Mouse (Mus musculus): ENCODE data around the gene Nsmf. TPM values are rescaled to one million over a fixed set of nuclear protein-coding genes. Genes with fewer than 3 reads are reported as not detected.

The Nsmf gene
- polyA plus RNA-seq, 1 experiment from 2014 or later = 97.2 TPM

DNA sequence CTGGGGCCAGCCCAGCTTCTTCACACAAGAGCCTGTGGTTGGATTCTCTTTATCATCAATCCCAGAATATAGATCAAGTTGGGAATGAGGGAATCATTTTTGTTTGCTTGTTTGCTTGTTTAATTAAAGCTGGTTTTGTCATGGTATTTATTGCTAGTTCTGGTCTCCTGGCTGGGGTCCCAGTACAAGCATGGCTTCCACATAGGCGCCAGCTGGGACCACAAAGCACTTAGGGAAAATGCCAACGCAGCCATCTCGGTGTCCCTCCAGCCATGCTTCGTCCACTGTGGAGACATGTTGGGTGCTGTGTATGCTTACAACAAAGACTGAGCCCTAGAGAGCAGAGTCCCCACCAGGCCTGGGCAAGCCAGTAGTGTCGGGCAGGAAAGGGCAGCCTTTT, 31.4 kb downstream of the Nsmf start:
- H3K4me1 ChIP-seq = no peaks in the 10 kb centered on the region
- H3K27ac ChIP-seq (replicated peaks) = no peak overlapping the region
- no peaks in the 10 kb centered on the region for H3K9me3 ChIP-seq (replicated peaks)
- H3K4me2 ChIP-seq (replicated peaks) = no peak overlapping the region
- no peak overlapping the region for H3K9ac ChIP-seq
- WGBS = 93% methylated on average over 5 of the region's 5 CpGs
- H3K36me3 ChIP-seq = no peaks in the 10 kb centered on the region
- H3K27me3 ChIP-seq = no peaks in the 10 kb centered on the region
- no peak overlapping the region for H3K4me3 ChIP-seq (replicated peaks)
- no peak for ATAC-seq (ENCODE audit: insufficient number of reproducible peaks, low FRiP score, low TSS enrichment, low read depth)

DNA sequence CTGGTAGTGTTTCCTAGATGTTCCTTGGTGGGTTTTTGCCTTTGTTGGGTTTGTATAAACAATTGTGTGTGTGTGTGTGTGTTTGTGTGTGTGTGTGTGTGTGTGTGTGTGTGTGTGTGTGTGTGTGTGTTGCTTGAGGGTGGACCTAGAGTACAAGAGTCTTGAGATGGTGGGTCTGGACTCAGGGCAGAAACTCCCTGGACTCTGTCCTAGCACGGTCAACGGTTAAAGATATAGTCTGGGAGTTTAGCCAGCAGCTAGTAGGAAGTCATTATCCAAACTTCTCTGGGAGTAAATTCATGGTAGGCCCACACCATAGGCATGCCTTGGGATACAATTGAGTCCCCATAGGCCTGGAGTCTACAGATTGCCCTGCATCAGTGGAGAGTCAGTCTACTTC, 33.7 kb downstream of the Nsmf start:
- WGBS = 87% methylated on average over 2 of the region's 2 CpGs
- H3K36me3 ChIP-seq = no peaks in the 10 kb centered on the region
- H3K27ac ChIP-seq (replicated peaks) = no peak overlapping the region
- no peak overlapping the region for H3K4me3 ChIP-seq (replicated peaks)
- no peak for ATAC-seq (ENCODE audit: insufficient number of reproducible peaks, low FRiP score, low TSS enrichment, low read depth)
- H3K4me2 ChIP-seq (replicated peaks) = no peak overlapping the region
- H3K27me3 ChIP-seq = 0 out of 2 replicates have a peak, but pooled peaks cover under 1% of the 10 kb centered on the region
- no peaks in the 10 kb centered on the region for H3K4me1 ChIP-seq
- H3K9ac ChIP-seq = no peak overlapping the region
- no peaks in the 10 kb centered on the region for H3K9me3 ChIP-seq (replicated peaks)

DNA sequence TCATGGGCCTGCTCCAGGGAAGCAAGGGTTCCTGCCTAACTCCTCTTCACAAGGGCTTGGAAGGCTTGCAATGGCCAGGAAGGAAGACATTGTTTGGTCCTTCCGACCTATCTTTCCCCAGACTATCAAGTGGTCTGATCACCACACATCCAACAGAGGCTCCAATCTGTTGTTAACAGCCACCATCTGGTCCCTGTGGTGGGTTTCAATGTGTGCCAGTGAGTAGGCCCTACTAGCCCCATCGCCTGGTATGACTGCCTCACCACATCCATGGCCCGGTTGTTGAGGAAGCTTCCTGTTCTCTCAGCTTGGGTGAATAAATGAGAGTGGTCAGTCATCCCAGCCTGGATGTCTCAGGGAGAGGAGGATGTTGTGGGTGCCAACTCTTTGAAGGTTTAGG, 34.5 kb downstream of the Nsmf start:
- Histone ChIP-seq H3K36me3 (no peaks in the 10 kb centered on the region), H3K27ac (replicated peaks) (no peak overlapping the region), H3K9ac (no peak overlapping the region), H3K4me2 (replicated peaks) (no peak overlapping the region), H3K4me3 (replicated peaks) (no peak overlapping the region), H3K27me3 (peaks cover 4% of the 10 kb centered on the region; the same call in 1 of the 2 replicates), H3K9me3 (replicated peaks) (no peaks in the 10 kb centered on the region), H3K4me1 (no peaks in the 10 kb centered on the region)
- no peak for ATAC-seq (ENCODE audit: insufficient number of reproducible peaks, low FRiP score, low TSS enrichment, low read depth)
- WGBS = 88% methylated on average over 3 of the region's 3 CpGs

DNA sequence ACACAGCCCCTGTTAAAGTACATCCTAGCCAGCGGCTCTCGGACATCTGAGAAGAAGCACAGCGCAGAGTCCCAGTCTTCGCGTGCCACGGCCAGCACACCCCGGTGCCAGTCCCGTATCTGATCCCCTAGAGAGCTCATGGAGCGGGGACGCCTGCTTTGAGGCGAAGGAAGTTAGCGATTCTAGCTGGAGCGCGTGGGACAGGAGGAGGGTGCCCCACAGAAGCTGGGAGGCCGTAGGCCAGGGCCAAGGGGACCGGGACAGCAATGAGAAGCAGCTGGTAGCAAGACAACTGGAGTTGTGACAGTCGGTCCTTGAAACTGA, 40.6 kb downstream of the Nsmf start:
- H3K36me3 ChIP-seq = no peaks in the 10 kb centered on the region
- peaks cover 9% of the 10 kb centered on the region; the same call in 1 of the 2 replicates for H3K27me3 ChIP-seq
- H3K9ac ChIP-seq = no peak overlapping the region
- 35% methylated on average over 17 of the region's 17 CpGs for WGBS
- peak overlapping the region; percentile 9 for H3K4me3 ChIP-seq (replicated peaks)
- no peaks in the 10 kb centered on the region for H3K9me3 ChIP-seq (replicated peaks)
- no peak for ATAC-seq (ENCODE audit: insufficient number of reproducible peaks, low FRiP score, low TSS enrichment, low read depth)
- H3K27ac ChIP-seq (replicated peaks) = no peak overlapping the region
- H3K4me2 ChIP-seq (replicated peaks) = peak overlapping the region; percentile 27
- H3K4me1 ChIP-seq = 0 out of 2 replicates have a peak, but pooled peaks cover 6% of the 10 kb centered on the region

DNA sequence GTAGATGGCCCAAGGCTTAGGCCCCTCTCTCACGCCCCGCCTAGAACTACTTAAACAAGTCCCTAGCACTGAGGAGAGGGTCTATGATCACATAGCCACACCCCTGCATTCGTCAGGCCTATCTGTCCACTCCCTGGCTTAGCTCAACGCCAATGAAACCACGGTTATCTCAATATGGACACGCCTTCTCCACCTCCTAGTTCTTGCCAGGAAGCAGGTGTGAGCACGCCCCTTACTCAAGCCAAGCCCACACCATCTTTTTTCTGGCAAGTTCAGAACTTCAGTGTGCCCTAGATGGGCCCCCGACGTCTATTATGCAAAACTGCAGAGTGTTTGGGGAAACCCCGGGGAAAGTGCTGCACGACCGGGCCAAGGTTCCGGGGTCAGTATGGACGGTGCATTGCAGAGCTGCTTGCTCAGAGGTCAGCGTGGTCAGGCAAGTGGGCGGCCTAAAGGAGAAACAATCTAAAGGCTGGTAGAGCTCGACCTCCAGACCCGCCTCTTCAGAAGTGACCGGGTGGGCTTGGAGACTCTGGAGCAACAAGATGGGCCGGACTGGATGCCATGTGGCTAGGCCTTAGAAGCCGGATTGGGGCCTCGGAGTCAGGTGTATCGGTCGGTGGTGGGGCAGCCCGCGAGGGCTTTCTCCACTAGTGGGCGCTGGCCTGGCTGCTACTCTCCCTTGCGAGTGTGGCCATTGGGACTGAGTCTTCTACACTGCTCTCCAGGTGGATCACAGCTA, 41.1 kb downstream of the Nsmf start, which contains the start of gene Noxa1:
TSS of gene Noxa1 (minus strand) at position 41 of the 742 bp plus-strand sequence.
- Histone ChIP-seq H3K4me3 (replicated peaks) (peak within 1 kb of the TSS; percentile 9), H3K9ac (no peak within 1 kb of the TSS), H3K9me3 (replicated peaks) (no peaks in the 10 kb centered on the region), H3K27me3 (peaks cover 9% of the 10 kb centered on the region; the same call in 1 of the 2 replicates), H3K4me1 (0 out of 2 replicates have a peak, but pooled peaks cover 6% of the 10 kb centered on the region), H3K27ac (replicated peaks) (no peak within 1 kb of the TSS), H3K36me3 (no peaks in the 10 kb centered on the region), H3K4me2 (replicated peaks) (peak within 1 kb of the TSS; percentile 27)
- ATAC-seq (ENCODE audit: insufficient number of reproducible peaks, low FRiP score, low TSS enrichment, low read depth) = peak; percentile 62; the same call in 1 of the 2 replicates
- 41% methylated on average over 28 of the region's 28 CpGs for WGBS

GRCm38 (mm10) chr2:25098005-25098615, 44.0 kb downstream of the Nsmf start:
- 63% methylated on average over 3 of the region's 3 CpGs for WGBS
- Histone ChIP-seq H3K9me3 (replicated peaks) (no peaks in the 10 kb centered on the region), H3K4me1 (0 out of 2 replicates have a peak, but pooled peaks cover 6% of the 10 kb centered on the region), H3K9ac (no peak overlapping the region), H3K4me3 (replicated peaks) (no peak overlapping the region), H3K27ac (replicated peaks) (no peak overlapping the region), H3K4me2 (replicated peaks) (no peak overlapping the region), H3K36me3 (no peaks in the 10 kb centered on the region), H3K27me3 (peaks cover 5% of the 10 kb centered on the region; the same call in 1 of the 2 replicates)
- no peak for ATAC-seq (ENCODE audit: insufficient number of reproducible peaks, low FRiP score, low TSS enrichment, low read depth)

DNA sequence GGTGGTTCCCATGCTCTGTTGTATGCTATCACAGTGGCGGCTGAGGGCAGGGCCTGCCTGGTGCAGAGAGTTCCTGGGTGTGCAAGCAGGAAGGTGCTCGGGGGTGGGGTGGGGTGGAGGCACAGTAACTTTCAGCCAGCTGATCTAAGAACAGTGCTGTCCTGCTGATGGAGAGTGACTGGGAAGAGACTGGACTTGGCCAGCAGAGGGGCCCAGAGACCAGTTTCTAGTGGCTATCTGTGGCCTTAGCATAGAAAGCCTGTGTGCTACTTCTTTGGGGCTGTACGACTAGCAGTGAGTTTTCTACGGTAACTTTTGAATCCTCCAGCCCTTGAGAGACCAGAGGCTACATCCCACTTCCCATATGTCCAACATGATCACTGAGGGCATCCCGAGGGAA, 44.8 kb downstream of the Nsmf start:
- 64% methylated on average over 5 of the region's 5 CpGs for WGBS
- no peak overlapping the region for H3K27ac ChIP-seq (replicated peaks)
- no peak overlapping the region for H3K4me2 ChIP-seq (replicated peaks)
- H3K9ac ChIP-seq = no peak overlapping the region
- peaks cover 4% of the 10 kb centered on the region; the same call in 1 of the 2 replicates for H3K27me3 ChIP-seq
- no peak overlapping the region for H3K4me3 ChIP-seq (replicated peaks)
- H3K36me3 ChIP-seq = no peaks in the 10 kb centered on the region
- 0 out of 2 replicates have a peak, but pooled peaks cover 6% of the 10 kb centered on the region for H3K4me1 ChIP-seq
- ATAC-seq (ENCODE audit: insufficient number of reproducible peaks, low FRiP score, low TSS enrichment, low read depth) = no peak
- H3K9me3 ChIP-seq (replicated peaks) = no peaks in the 10 kb centered on the region

GRCm38 (mm10) chr2:25099703-25100102, 45.5 kb downstream of the Nsmf start:
- Histone ChIP-seq H3K4me2 (replicated peaks) (no peak overlapping the region), H3K4me1 (0 out of 2 replicates have a peak, but pooled peaks cover 6% of the 10 kb centered on the region), H3K36me3 (no peaks in the 10 kb centered on the region), H3K27ac (replicated peaks) (no peak overlapping the region), H3K9me3 (replicated peaks) (no peaks in the 10 kb centered on the region), H3K4me3 (replicated peaks) (no peak overlapping the region), H3K27me3 (peaks cover 4% of the 10 kb centered on the region; the same call in 1 of the 2 replicates), H3K9ac (no peak overlapping the region)
- no peak for ATAC-seq (ENCODE audit: insufficient number of reproducible peaks, low FRiP score, low TSS enrichment, low read depth)
- 72% methylated on average over 3 of the region's 3 CpGs for WGBS

DNA sequence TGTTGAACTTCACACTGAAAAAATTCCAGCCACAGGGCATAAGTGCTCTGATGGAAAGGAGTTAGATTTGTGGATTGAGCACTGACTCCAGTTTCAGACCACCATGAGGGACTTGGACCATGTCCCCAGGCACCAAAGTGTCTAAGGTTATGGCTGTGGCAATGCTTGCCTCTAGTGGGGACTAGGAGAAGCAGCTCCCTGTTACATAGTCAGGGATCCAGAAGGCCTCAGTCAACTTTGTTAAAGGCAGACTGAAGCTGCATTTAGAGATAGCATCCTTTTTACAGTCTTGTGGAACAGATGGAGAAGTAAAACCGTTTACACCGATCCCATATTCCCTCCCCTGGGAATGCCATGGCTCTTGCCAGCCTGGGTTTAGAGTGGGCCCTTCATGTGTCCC, 50.0 kb downstream of the Nsmf start:
- Histone ChIP-seq H3K36me3 (no peaks in the 10 kb centered on the region), H3K4me3 (replicated peaks) (no peak overlapping the region), H3K27me3 (no peaks in the 10 kb centered on the region), H3K4me2 (replicated peaks) (no peak overlapping the region), H3K9ac (no peak overlapping the region), H3K27ac (replicated peaks) (no peak overlapping the region), H3K4me1 (0 out of 2 replicates have a peak, but pooled peaks cover 4% of the 10 kb centered on the region), H3K9me3 (replicated peaks) (no peaks in the 10 kb centered on the region)
- ATAC-seq (ENCODE audit: insufficient number of reproducible peaks, low FRiP score, low TSS enrichment, low read depth) = no peak
- 91% methylated on average over 2 of the region's 2 CpGs for WGBS

- ATAC-seq (ENCODE audit: insufficient number of reproducible peaks, low FRiP score, low TSS enrichment, low read depth) = no peak
- 64% methylated on average over 3 of the region's 3 CpGs for WGBS
Measured at GRCm38 (mm10) chr2:25106045-25106444, 51.9 kb downstream of the Nsmf start.

DNA sequence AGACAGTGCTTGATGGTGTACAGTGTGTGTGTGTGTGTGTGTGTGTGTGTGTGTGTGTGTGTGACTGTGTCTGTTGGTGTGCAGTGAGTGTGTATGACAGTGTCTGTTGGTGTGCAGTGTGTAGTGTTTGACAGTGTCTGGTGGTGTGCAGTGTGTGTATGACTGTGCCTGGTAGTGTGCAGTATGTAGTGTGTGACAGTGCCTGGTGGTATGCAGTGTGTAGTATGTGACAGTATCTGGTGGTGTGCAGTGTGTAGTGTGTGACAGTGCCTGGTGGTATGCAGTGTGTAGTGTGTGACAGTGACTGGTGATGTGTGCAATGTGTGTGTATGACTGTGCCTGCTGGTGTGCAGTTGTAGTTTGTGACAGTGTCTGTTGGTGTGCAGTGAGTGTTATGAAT, 55.3 kb downstream of the Nsmf start:
- no peak overlapping the region for H3K4me2 ChIP-seq (replicated peaks)
- H3K4me3 ChIP-seq (replicated peaks) = no peak overlapping the region
- no peaks in the 10 kb centered on the region for H3K9me3 ChIP-seq (replicated peaks)
- H3K36me3 ChIP-seq = no peaks in the 10 kb centered on the region
- no peak overlapping the region for H3K27ac ChIP-seq (replicated peaks)
- no peak; the same call in 1 of the 2 replicates for ATAC-seq (ENCODE audit: insufficient number of reproducible peaks, low FRiP score, low TSS enrichment, low read depth)
- H3K27me3 ChIP-seq = no peaks in the 10 kb centered on the region
- 0 out of 2 replicates have a peak, but pooled peaks cover 4% of the 10 kb centered on the region for H3K4me1 ChIP-seq
- H3K9ac ChIP-seq = no peak overlapping the region

More at GRCm38 (mm10) chr2:25106045-25106444, 51.9 kb downstream of the Nsmf start:
- H3K27me3 ChIP-seq = no peaks in the 10 kb centered on the region
- no peak overlapping the region for H3K27ac ChIP-seq (replicated peaks)
- no peak overlapping the region for H3K4me3 ChIP-seq (replicated peaks)
- H3K9ac ChIP-seq = no peak overlapping the region
- no peaks in the 10 kb centered on the region for H3K36me3 ChIP-seq
- no peaks in the 10 kb centered on the region for H3K9me3 ChIP-seq (replicated peaks)
- no peak overlapping the region for H3K4me2 ChIP-seq (replicated peaks)
- 0 out of 2 replicates have a peak, but pooled peaks cover 4% of the 10 kb centered on the region for H3K4me1 ChIP-seq
